In genomic region chrX:99432400-99432799, GRCm38 (mm10) we compare ENCODE assay signal across 9 mouse cellular contexts. TPM values are rescaled to one million over a fixed set of nuclear protein-coding genes. Genes with fewer than 3 reads are reported as not detected.
DNase-seq lines count a peak whose midpoint lies in the region; TF ChIP-seq lines count a peak whose summit lies in the region.
"Had no signal": no experiment of that assay in that cellular context is flagged by ENCODE, and none has a peak within 500 bp of the region (broad histone marks: within the 10 kb centered on the region; RNA-seq: fewer than 3 reads in every experiment).

No protein-coding gene starts in this region.

- no peak overlapping the region for H3K27ac ChIP-seq in left cerebral cortex, adult 2 months

- no peak overlapping the region for H3K4me3 ChIP-seq in left cerebral cortex, adult 2 months

- intact Hi-C loops in heart, postnatal 25 days (cut with DNase I) = loop anchor here (10.0 kb wide), 1 partner anchor 298 kb away; the partner anchor contains the start of gene Efnb1
- intact Hi-C loops in left cerebral cortex, adult 2 months (cut with DNase I) = loop anchor here (10.0 kb wide), 1 partner anchor 298 kb away; the partner anchor contains the start of gene Efnb1

- DNase-seq in adrenal gland, adult 2 months = peak; percentile 52
- no peak for DNase-seq in adrenal gland, adult 8-10 months
- DNase-seq in layer of hippocampus, postnatal 10 days (ENCODE audit: low spot score in 2 of 2) = peak; percentile 37 to 46
- DNase-seq in layer of hippocampus, adult 18-20 months (ENCODE audit: low spot score in 2 of 2) = no peak
- DNase-seq in cerebellum, postnatal 10 days = peak; percentile 47 to 62
- peak; percentile 18 for DNase-seq in heart, postnatal 25 days (ENCODE audit: low spot score)
- DNase-seq in left cerebral cortex, adult 2 months (ENCODE audit: extremely low spot score in 1 of 2, low spot score in 2 of 2) = no peak
- DNase-seq in frontal cortex, postnatal 25 days (ENCODE audit: low spot score in 2 of 2) = no peak
- DNase-seq: thymus, postnatal 36 days had no signal

- no peak for TF ChIP-seq CTCF in left cerebral cortex, adult 2 months (IDR thresholded peaks at IDR 0.05)

RNA-seq across cellular contexts. Expression of gene Pja1, which starts 38.7 kb away (rescaled TPM):
- 100 to 1,000 TPM; 122 to 143 TPM for total RNA-seq in adrenal gland, adult 2 months (2021)
- polyA plus RNA-seq in adrenal gland, adult 2 months (2012; rRNA removed) = 52.0 and 53.9 TPM in 2 replicates
- 100 to 1,000 TPM; 141 to 154 (median 142) TPM for total RNA-seq in adrenal gland, adult 8-10 months (2022)
- 100 to 1,000 TPM; 181 to 185 TPM for total RNA-seq in layer of hippocampus, postnatal 10 days (2021)
- 100 to 1,000 TPM; 205 to 226 TPM for total RNA-seq in layer of hippocampus, adult 18-20 months (2021)
- 10 to 100 TPM; 23.5 to 24.1 TPM for total RNA-seq in heart, postnatal 25 days (2021)
- total RNA-seq in left cerebral cortex, adult 2 months (2021) = 100 to 1,000 TPM; 212 to 214 TPM

Comparison
In these comparisons a context has a peak if more than half of its experiments do, and no peak if none do; other contexts are left out.
1. DNase-seq: peak in adrenal gland, adult 2 months (single experiment), layer of hippocampus, postnatal 10 days (2 of 2), cerebellum, postnatal 10 days (2 of 2) and heart, postnatal 25 days (single experiment); none in adrenal gland, adult 8-10 months (single experiment), layer of hippocampus, adult 18-20 months (0 of 2), left cerebral cortex, adult 2 months (0 of 2) and frontal cortex, postnatal 25 days (0 of 2).
2. RNA of gene Pja1, which starts 38.7 kb away (total RNA-seq): 205 to 226 TPM in layer of hippocampus, adult 18-20 months, 212 to 214 TPM in left cerebral cortex, adult 2 months, 181 to 185 TPM in layer of hippocampus, postnatal 10 days, 122 to 143 TPM in adrenal gland, adult 2 months and 141 to 154 TPM in adrenal gland, adult 8-10 months; 23.5 to 24.1 TPM in heart, postnatal 25 days; every median in the first group is over 4 times any median in the second.